Mouse (Mus musculus): ENCODE measurements around the gene Arhgap11a. TPM values are rescaled to one million over a fixed set of nuclear protein-coding genes. Genes with fewer than 3 reads are reported as not detected.

Gene Arhgap11a
- total RNA-seq, 2 experiments from 2014 or later, result 2.6 to 3.1 TPM

Other genes starting within 250 kb of the Arhgap11a start
- 1 to 10 TPM in 1 of 2 experiments, under 1 TPM in 1; 0.97 to 1.3 TPM for gene Grem1, start 90.0 kb downstream of the Arhgap11a start, total RNA-seq (2021)
- gene Scg5, start 19.5 kb downstream of the Arhgap11a start, total RNA-seq (2021), result 100 to 1,000 TPM; 455 to 491 TPM
- gene Gjd2, start 165.0 kb upstream of the Arhgap11a start, total RNA-seq (2021), result 10 to 100 TPM; 14.5 to 16.1 TPM
- gene Actc1, start 204.9 kb upstream of the Arhgap11a start, total RNA-seq (2021), result not detected